Mouse (Mus musculus) megakaryocyte, embryonic 14.5 days (primary cell): ENCODE measurements around the gene Numbl. TPM values are rescaled to one million over a fixed set of nuclear protein-coding genes. Genes with fewer than 3 reads are reported as not detected.

Source experiments
- H3K27me3 ChIP-seq: replicated peaks from 2 replicates; pipeline ENCODE3; 2012; ENCODE audit warnings: inconsistent platforms
- H3K36me3 ChIP-seq: replicated peaks from 2 replicates; pipeline ENCODE3; 2012; ENCODE audit warnings: low read length, inconsistent platforms, mixed read lengths
- H3K4me1 ChIP-seq: 2 replicates; pipeline ENCODE4 v1.6.1; 2012; ENCODE audit warnings: inconsistent platforms
- H3K4me3 ChIP-seq: replicated peaks from 2 replicates; pipeline ENCODE3; 2012; ENCODE audit warnings: moderate library complexity, mild to moderate bottlenecking, inconsistent platforms
- H3K9me3 ChIP-seq: 2 replicates; pipeline ENCODE4 v1.6.1; 2012; ENCODE audit warnings: inconsistent platforms
- FLI1 ChIP-seq: IDR thresholded peaks from 2 replicates; pipeline ENCODE4 v1.6.1; 2012; ENCODE audit warnings: low read length, inconsistent platforms, mixed read lengths
- GATA1 ChIP-seq: IDR thresholded peaks from 3 replicates; pipeline ENCODE4 v1.6.1; 2012; ENCODE audit warnings: mixed read lengths, low read length, inconsistent platforms, borderline replicate concordance
- polyA plus RNA-seq: library from polyadenylated mRNA; stranded (reverse); fragments of >175 nt; gene quantifications from 2 replicates; pipeline ENCODE4 v1.2.3, GENCODE M21; 2012; ENCODE audit warnings: low replicate concordance; ENCODE audit not compliant: insufficient read depth

The Numbl gene
- polyA plus RNA-seq, 1 experiment: 2.0 TPM

DNA sequence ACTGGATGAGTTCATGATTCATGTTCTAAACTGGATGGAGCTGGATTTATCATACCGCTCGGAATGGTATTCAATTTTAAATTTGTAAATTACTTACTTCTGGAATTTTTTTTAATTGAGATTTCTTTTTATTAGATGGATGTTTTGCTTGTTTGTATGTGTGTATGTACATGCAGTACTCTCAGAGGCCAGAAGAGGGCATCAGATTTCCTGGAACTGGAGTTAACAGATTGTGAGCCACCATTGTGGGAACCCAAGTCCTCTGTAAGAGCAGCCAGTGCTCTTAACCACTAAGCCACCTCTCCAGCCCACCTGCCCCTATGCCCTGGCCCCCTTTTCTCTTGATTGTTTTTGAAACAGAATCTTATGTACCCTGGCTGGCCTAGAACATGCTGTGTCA, 9.1 kb upstream of the Numbl start:
- Histone ChIP-seq H3K27me3 (no peaks in the 10 kb centered on the region), H3K9me3 (0 out of 2 replicates have a peak, but pooled peaks cover 3% of the 10 kb centered on the region), H3K4me3 (no peak overlapping the region), H3K4me1 (peaks cover 17% of the 10 kb centered on the region), H3K36me3 (peaks cover 79% of the 10 kb centered on the region)
- no peak for TF ChIP-seq FLI1
- no peak for TF ChIP-seq GATA1

DNA sequence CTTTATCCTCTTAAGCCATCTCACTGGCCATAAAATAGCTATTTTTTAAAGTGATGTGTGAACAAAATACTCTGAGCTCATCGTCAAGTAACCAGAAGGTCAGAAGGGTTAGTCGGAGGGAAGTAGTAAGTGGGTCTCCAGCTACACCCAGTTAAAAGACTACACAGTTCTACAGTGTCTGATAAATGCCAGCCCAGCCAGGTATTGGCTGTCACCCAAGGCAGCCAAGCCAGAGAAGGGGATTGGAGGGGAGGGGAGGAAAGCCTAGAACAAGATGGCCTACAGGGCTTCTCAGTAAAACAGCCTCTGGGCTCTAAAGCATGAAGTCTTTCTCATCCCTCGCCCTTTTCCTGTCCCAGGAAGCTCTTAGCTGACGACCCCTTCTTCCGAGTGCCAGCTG, 8.3 kb upstream of the Numbl start:
- TF ChIP-seq GATA1 (no peak), FLI1 (no peak)
- Histone ChIP-seq H3K4me3 (no peak overlapping the region), H3K36me3 (peaks cover 80% of the 10 kb centered on the region), H3K27me3 (no peaks in the 10 kb centered on the region), H3K9me3 (0 out of 2 replicates have a peak, but pooled peaks cover 8% of the 10 kb centered on the region), H3K4me1 (peaks cover 23% of the 10 kb centered on the region)

DNA sequence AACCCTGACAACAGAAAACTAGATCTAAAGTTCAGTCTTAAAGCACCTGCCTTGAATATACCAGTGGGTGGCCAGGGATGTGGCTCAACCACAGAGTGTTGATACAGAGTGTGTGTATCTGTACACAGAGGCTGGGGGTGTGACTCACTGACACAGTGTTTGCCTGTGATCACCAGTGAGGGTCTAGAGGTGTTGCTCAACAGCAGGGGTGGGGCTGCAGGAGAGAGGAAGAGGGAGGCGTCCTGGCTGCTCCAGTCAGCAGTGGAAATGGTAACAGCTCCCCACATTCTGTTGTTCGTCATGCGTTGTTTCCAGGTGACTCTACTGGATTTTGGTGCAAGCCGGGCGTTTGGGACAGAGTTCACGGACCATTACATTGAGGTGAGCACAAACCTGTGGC, 6.3 kb upstream of the Numbl start:
- TF ChIP-seq FLI1 (no peak), GATA1 (no peak)
- Histone ChIP-seq H3K27me3 (no peaks in the 10 kb centered on the region), H3K4me3 (no peak overlapping the region), H3K36me3 (peaks cover 82% of the 10 kb centered on the region), H3K4me1 (peaks cover 32% of the 10 kb centered on the region), H3K9me3 (0 out of 2 replicates have a peak, but pooled peaks cover 8% of the 10 kb centered on the region)

DNA sequence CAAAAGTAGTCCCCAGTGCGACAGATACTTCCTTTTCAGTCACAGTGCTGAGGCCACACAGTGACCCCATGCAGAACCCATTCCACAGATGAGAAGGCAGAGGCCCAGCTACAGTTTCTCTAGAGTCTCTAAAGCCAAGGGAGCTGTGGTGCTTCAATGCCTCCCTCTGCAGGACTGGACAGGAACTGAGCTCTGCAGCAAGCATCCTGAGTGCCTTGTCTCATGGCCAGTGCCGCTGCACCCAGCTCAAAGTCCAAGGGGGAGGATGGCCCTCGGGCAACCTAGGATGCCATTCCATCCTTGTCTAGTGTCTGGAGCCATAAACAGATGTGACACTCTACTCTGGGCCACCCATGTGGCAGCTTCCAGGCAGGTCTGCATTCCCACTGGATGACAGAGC, 2.5 kb upstream of the Numbl start:
- Histone ChIP-seq H3K27me3 (peaks cover 19% of the 10 kb centered on the region), H3K36me3 (peaks cover 66% of the 10 kb centered on the region), H3K4me3 (peak overlapping the region; percentile 5), H3K9me3 (0 out of 2 replicates have a peak, but pooled peaks cover 5% of the 10 kb centered on the region), H3K4me1 (peaks cover 67% of the 10 kb centered on the region)
- TF ChIP-seq GATA1: no peak
- no peak for TF ChIP-seq FLI1

DNA sequence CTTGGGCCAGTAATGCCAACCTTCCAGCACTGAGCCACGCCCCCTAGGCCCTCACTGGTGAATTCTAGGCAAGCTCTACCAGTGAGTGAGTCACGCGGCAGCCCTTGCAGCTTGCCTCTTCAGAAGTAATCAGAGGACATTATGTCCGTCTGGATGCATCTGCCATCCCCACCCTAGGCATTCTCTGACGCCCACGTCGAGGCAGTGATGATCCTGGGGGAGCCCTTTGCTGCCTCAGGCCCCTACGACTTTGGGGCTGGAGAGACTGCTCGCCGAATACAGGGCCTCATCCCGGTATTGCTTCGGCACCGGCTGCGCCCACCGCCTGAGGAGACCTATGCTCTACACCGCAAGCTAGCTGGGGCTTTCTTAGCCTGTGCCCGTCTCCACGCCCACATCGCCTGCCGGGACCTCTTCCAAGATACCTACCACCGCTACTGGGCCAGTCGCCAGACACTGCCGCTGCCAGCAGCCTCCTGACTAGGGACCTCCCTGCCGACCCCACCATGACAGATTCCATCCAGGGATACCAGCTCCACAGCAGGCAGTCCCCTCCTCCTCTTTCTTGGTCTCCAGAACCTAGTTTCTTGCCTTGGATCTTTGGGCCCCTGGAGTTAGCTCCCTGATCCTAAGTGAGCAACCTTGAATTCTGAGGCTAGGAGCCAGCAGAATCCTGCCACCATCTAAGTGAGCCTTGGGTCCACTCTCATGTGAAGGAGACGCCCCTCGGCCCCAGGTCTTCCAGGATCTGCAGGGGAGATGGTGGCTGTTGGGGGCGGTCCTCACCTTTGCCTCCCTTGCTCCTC, 984 bp upstream of the Numbl start:
- H3K4me1 ChIP-seq: peaks cover 62% of the 10 kb centered on the region
- TF ChIP-seq FLI1 (no peak), GATA1 (no peak)

DNA sequence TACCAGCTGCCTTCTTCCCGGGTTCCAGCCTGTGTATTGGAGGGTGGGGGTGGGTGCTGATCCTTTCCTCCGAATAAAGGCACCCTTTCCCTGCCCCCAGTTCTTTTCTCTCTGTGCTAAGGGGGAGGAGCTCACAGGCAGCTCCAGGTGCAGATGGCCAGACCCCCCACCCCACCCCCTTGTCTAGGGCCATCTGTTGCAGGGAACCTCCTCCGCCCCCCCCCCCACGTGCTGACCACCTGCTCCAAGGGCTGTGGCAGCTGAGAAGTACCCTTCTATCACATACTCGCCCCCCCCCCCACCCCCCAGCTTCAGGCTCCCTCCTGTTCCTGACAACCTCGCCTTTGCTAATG, 405 bp upstream of the Numbl start:
- H3K27me3 ChIP-seq: peaks cover 37% of the 10 kb centered on the region
- H3K4me1 ChIP-seq: peaks cover 59% of the 10 kb centered on the region
- peaks cover 47% of the 10 kb centered on the region for H3K36me3 ChIP-seq
- no peak for TF ChIP-seq FLI1
- no peak for TF ChIP-seq GATA1
- peak overlapping the region; percentile 92 for H3K4me3 ChIP-seq
- 0 out of 2 replicates have a peak, but pooled peaks cover 5% of the 10 kb centered on the region for H3K9me3 ChIP-seq

More for the DNA sequence above, 984 bp upstream of the Numbl start:
- H3K4me3 ChIP-seq: peak overlapping the region; percentile 92
- H3K9me3 ChIP-seq: 0 out of 2 replicates have a peak, but pooled peaks cover 5% of the 10 kb centered on the region
- H3K36me3 ChIP-seq: peaks cover 52% of the 10 kb centered on the region
- peaks cover 33% of the 10 kb centered on the region for H3K27me3 ChIP-seq

DNA sequence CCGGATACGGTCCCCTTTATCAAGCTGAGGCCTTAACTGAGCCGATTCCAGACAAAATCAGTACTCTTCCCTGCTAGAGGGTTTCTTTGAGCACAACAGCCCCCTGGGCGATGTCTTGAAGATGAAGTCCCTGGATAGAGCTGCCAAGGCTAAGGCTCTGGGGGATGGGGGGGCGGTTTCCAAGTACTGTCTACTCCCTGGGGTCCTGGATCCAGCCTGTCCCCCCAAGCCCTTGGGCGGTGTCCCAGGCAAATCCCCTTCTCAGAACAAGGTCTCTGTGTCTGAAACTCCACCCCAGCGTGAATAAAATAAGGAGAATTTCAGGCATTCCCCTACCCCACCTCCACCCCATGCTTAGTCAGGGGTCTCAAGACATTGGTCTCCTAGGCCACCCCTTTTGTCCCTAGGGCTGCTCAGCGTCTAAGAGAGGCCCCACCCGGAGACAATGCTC, 1.1 kb downstream of the Numbl start:
- H3K4me3 ChIP-seq: peak overlapping the region; percentile 92
- H3K27me3 ChIP-seq: peaks cover 42% of the 10 kb centered on the region
- peaks cover 52% of the 10 kb centered on the region for H3K4me1 ChIP-seq
- peaks cover 33% of the 10 kb centered on the region for H3K36me3 ChIP-seq
- H3K9me3 ChIP-seq: 0 out of 2 replicates have a peak, but pooled peaks cover 3% of the 10 kb centered on the region
- no peak for TF ChIP-seq GATA1
- no peak for TF ChIP-seq FLI1

DNA sequence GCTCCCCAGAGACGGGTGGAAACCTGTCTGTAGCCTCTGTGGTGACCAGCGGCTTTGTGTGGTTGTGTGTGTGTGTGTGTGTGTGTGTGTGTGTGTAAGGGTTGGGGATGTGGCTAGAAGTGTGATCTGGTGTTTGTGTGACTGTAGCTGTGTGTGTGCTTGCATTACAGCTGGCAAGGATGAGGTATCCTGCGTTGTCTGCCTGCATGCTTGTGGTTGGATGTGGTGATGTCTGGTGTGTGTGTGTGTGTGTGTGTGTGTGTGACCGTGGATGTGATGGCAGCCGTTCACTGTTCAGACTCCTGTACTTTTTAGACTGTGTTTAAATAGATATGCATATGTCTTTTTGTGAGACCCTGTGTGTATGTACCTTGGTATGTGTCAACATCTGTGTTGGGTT, 1.5 kb downstream of the Numbl start:
- H3K4me1 ChIP-seq: peaks cover 47% of the 10 kb centered on the region
- TF ChIP-seq FLI1 (no peak), GATA1 (no peak)
- peaks cover 43% of the 10 kb centered on the region for H3K27me3 ChIP-seq
- peak overlapping the region; percentile 67 for H3K4me3 ChIP-seq
- peaks cover 28% of the 10 kb centered on the region for H3K36me3 ChIP-seq
- H3K9me3 ChIP-seq: no peaks in the 10 kb centered on the region

DNA sequence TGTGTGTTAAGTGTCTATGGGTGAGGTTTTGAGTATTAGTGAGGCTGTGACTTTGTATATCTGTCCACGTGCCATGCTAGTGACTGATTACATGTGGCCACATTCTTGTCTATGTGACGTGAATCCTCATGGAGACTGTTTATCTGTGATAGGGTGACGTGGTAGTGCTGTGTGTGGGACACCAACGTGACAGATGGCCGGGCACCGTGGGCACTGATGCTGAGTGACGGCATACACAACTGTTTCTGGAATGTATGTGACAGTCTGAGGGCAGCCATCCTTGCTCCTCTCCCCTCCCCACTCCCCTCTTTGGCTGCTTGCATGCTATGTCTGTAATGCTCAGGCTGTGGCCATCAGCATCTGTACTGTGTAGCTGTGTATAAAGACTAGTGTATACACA, 2.6 kb downstream of the Numbl start:
- peaks cover 43% of the 10 kb centered on the region for H3K4me1 ChIP-seq
- no peaks in the 10 kb centered on the region for H3K9me3 ChIP-seq
- peaks cover 17% of the 10 kb centered on the region for H3K36me3 ChIP-seq
- TF ChIP-seq FLI1: no peak
- TF ChIP-seq GATA1: no peak
- peaks cover 46% of the 10 kb centered on the region for H3K27me3 ChIP-seq
- H3K4me3 ChIP-seq: peak overlapping the region; percentile 66

DNA sequence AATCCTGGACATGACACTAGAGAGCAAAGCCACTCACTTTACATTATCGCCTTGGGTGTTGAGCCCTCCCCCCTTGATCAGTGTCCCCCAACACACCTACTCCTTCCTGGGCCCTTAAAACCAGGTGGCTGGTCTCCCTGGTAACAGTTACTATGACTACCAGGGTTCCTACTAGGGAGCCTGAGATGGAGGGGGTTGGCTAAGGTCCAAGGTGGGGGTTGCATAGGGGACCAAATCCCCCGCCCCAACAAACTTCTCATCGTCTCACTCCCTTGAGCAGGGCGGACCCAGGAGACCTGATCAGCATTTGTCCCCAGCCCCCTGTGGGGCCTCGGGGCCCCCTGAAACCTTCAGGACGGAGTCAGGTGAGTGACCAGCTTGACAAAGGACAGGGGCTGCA, 3.7 kb downstream of the Numbl start:
- Histone ChIP-seq H3K27me3 (peaks cover 47% of the 10 kb centered on the region), H3K36me3 (peaks cover 8% of the 10 kb centered on the region), H3K9me3 (no peaks in the 10 kb centered on the region), H3K4me3 (no peak overlapping the region), H3K4me1 (peaks cover 39% of the 10 kb centered on the region)
- no peak for TF ChIP-seq FLI1
- no peak for TF ChIP-seq GATA1
